Mouse (Mus musculus): ENCODE measurements around the gene Faf1. TPM values are rescaled to one million over a fixed set of nuclear protein-coding genes. Genes with fewer than 3 reads are reported as not detected.

Gene Faf1
- polyA plus RNA-seq, 2 experiments = 7.3 to 16.6 TPM

DNA sequence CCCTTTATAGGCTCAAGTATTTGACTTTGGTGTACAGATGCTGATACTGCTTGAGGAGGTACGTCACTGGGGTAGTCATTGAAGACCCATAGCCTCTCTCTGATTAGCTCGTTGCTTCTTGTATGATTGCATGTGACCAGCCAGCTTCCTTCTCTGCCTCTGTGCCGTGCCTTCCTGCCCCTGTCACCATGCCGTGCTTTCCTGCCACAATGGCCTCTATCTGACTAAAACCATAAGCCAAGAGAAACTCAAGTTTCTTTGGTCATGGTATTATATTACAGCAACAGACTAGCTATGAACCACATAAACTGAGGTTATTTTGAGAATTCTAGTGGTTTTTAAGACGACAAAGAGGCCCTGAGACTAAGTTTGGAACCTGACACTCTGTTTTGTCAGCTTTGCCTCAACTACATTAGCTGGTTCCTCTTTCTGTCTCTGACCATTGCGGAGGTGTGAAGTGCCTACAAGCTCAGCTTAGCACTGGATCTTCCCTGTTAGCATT lies 211.5 kb downstream of the Faf1 start:
- Histone ChIP-seq H3K4me3 (ENCODE audit: insufficient read depth in 1 of 2, low read depth in 2 of 2, low read length in 2 of 2) (no peak overlapping the region), H3K4me2 (ENCODE audit: low read depth) (no peak overlapping the region), H3K36me3 (replicated peaks; ENCODE audit: control insufficient read depth, insufficient read depth, low read depth) (no peaks in the 10 kb centered on the region; the same call in none of the 2 replicates), H3K27ac (no peak overlapping the region), H3K9ac (replicated peaks) (no peak overlapping the region), H3K9me3 (ENCODE audit: control insufficient read depth, low read length) (no peaks in the 10 kb centered on the region), H3K4me1 (replicated peaks; ENCODE audit: control insufficient read depth in 2 of 2, insufficient read depth in 2 of 2, low read length in 1 of 2) (no peaks in the 10 kb centered on the region), H3K27me3 (ENCODE audit: control insufficient read depth, insufficient read depth, low read length) (no peaks in the 10 kb centered on the region)
- DNase-seq (ENCODE audit: low read depth in 3 of 3, low spot score in 3 of 3) (no peak), ATAC-seq (ENCODE audit: insufficient read depth) (no peak)
- TF ChIP-seq EP300 (IDR thresholded peaks at IDR 0.05; ENCODE audit: low read depth) (no peak), CTCF (IDR thresholded peaks at IDR 0.05; ENCODE audit: low read depth) (no peak)
- WGBS (ENCODE audit: insufficient replicate concordance) = 63% methylated on average over 6 of the region's 6 CpGs

DNA sequence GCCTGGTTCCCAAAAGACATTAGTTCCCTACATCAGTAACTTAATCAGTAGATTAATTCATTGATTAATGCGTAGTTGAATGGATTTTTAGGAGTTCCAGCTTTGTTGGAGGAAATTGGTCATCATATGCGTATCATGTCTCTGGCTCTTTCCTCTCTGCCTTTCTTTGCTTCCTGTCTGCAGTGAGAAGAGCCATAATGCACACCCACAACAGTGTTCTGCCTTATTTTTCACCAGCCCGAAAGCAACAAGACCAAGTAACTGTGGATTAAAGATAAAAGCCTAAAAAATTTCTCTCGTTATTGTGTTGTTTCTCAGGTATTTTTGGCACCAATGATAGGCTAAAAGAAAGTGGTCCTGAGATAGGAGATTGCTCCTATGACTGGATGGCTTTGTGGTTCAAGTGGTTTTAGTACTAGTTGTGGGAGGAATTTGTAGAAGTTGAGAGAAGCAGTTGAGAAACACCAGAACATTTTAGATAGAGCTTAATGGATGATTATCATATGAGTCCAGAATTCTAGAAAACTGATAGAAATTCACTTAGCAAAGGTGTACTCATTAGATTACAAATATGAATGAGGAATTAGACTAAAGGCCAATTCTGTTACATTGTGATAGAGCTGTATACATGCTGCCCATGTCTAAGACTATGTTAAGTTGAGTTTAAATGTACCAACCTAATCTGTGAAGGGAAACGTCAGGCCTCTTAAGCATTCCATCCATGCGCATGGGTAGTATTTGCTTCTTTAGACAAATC lies 221.6 kb downstream of the Faf1 start:
- peak; percentile 31 to 37 (median 34) for DNase-seq (ENCODE audit: low read depth in 3 of 3, low spot score in 3 of 3)
- Histone ChIP-seq H3K27me3 (ENCODE audit: control insufficient read depth, insufficient read depth, low read length) (no peaks in the 10 kb centered on the region), H3K9me3 (ENCODE audit: control insufficient read depth, low read length) (no peaks in the 10 kb centered on the region), H3K9ac (replicated peaks) (no peak overlapping the region), H3K36me3 (replicated peaks; ENCODE audit: control insufficient read depth, insufficient read depth, low read depth) (no peaks in the 10 kb centered on the region), H3K27ac (peak overlapping the region; percentile 47), H3K4me2 (ENCODE audit: low read depth) (no peak overlapping the region), H3K4me1 (replicated peaks; ENCODE audit: control insufficient read depth in 2 of 2, insufficient read depth in 2 of 2, low read length in 1 of 2) (peaks cover 7% of the 10 kb centered on the region in 2 experiments), H3K4me3 (ENCODE audit: insufficient read depth in 1 of 2, low read depth in 2 of 2, low read length in 2 of 2) (no peak overlapping the region)
- ATAC-seq (ENCODE audit: insufficient read depth) = peak; percentile 91
- no peak for TF ChIP-seq CTCF (IDR thresholded peaks at IDR 0.05; ENCODE audit: low read depth)
- TF ChIP-seq EP300 (IDR thresholded peaks at IDR 0.05; ENCODE audit: low read depth) = peak; percentile 85
- WGBS (ENCODE audit: insufficient replicate concordance) = 45% methylated on average over 6 of the region's 6 CpGs

- 81% methylated on average over 2 of the region's 2 CpGs for WGBS (ENCODE audit: insufficient replicate concordance)
- Histone ChIP-seq H3K27me3 (ENCODE audit: control insufficient read depth, insufficient read depth, low read length) (no peaks in the 10 kb centered on the region), H3K4me2 (ENCODE audit: low read depth) (no peak overlapping the region), H3K27ac (no peak overlapping the region), H3K9me3 (ENCODE audit: control insufficient read depth, low read length) (no peaks in the 10 kb centered on the region), H3K4me3 (ENCODE audit: insufficient read depth in 1 of 2, low read depth in 2 of 2, low read length in 2 of 2) (no peak overlapping the region), H3K36me3 (replicated peaks; ENCODE audit: control insufficient read depth, insufficient read depth, low read depth) (no peaks in the 10 kb centered on the region), H3K9ac (replicated peaks) (no peak overlapping the region), H3K4me1 (replicated peaks; ENCODE audit: control insufficient read depth in 2 of 2, insufficient read depth in 2 of 2, low read length in 1 of 2) (peaks cover 7% of the 10 kb centered on the region in 2 experiments)
- no peak for DNase-seq (ENCODE audit: low read depth in 3 of 3, low spot score in 3 of 3)
- TF ChIP-seq EP300 (IDR thresholded peaks at IDR 0.05; ENCODE audit: low read depth) = no peak
- no peak for TF ChIP-seq CTCF (IDR thresholded peaks at IDR 0.05; ENCODE audit: low read depth)
- no peak for ATAC-seq (ENCODE audit: insufficient read depth)
Measured at GRCm38 (mm10) chr4:109901076-109901475, 224.7 kb downstream of the Faf1 start.

- no peaks in the 10 kb centered on the region for H3K27me3 ChIP-seq (ENCODE audit: control insufficient read depth, insufficient read depth, low read length)
- H3K4me1 ChIP-seq (replicated peaks; ENCODE audit: control insufficient read depth in 2 of 2, insufficient read depth in 2 of 2, low read length in 1 of 2) = no peaks in the 10 kb centered on the region
- DNase-seq (ENCODE audit: low read depth in 3 of 3, low spot score in 3 of 3) (no peak), ATAC-seq (ENCODE audit: insufficient read depth) (no peak)
- H3K36me3 ChIP-seq (replicated peaks; ENCODE audit: control insufficient read depth, insufficient read depth, low read depth) = no peaks in the 10 kb centered on the region
- no peak overlapping the region for H3K9ac ChIP-seq (replicated peaks)
- no peak overlapping the region for H3K27ac ChIP-seq
- no peaks in the 10 kb centered on the region for H3K9me3 ChIP-seq (ENCODE audit: control insufficient read depth, low read length)
- 84% methylated on average over 3 of the region's 3 CpGs for WGBS (ENCODE audit: insufficient replicate concordance)
- no peak overlapping the region for H3K4me3 ChIP-seq (ENCODE audit: insufficient read depth in 1 of 2, low read depth in 2 of 2, low read length in 2 of 2)
- H3K4me2 ChIP-seq (ENCODE audit: low read depth) = no peak overlapping the region
- TF ChIP-seq EP300 (IDR thresholded peaks at IDR 0.05; ENCODE audit: low read depth) (no peak), CTCF (IDR thresholded peaks at IDR 0.05; ENCODE audit: low read depth) (no peak)
Measured at GRCm38 (mm10) chr4:109904487-109904886, 228.1 kb downstream of the Faf1 start.

DNA sequence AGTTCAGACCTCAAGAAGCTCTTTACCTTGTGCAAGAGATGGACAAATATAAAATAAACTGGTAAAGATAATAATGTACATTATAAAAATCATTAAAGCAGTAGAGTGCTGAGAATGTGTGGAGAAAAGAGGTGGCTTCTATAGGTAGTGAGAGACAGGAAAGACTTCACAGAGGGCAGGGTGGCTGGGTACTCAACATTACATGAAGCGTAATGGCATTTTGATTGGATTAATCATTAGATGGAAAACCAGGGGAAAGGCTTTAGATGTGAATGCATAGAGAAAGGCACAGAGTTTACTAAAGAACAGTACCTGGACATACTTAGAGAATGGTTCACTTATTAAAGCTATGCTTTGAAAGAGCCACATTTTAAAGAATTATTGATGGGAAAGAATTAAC lies 252.7 kb downstream of the Faf1 start:
- 88% methylated on average over 1 of the region's 1 CpGs for WGBS (ENCODE audit: insufficient replicate concordance)
- Histone ChIP-seq H3K27me3 (ENCODE audit: control insufficient read depth, insufficient read depth, low read length) (no peaks in the 10 kb centered on the region), H3K36me3 (replicated peaks; ENCODE audit: control insufficient read depth, insufficient read depth, low read depth) (no peaks in the 10 kb centered on the region), H3K4me2 (ENCODE audit: low read depth) (no peak overlapping the region), H3K27ac (no peak overlapping the region), H3K4me3 (ENCODE audit: insufficient read depth in 1 of 2, low read depth in 2 of 2, low read length in 2 of 2) (no peak overlapping the region), H3K4me1 (replicated peaks; ENCODE audit: control insufficient read depth in 2 of 2, insufficient read depth in 2 of 2, low read length in 1 of 2) (no peaks in the 10 kb centered on the region), H3K9me3 (ENCODE audit: control insufficient read depth, low read length) (no peaks in the 10 kb centered on the region), H3K9ac (replicated peaks) (no peak overlapping the region)
- no peak for ATAC-seq (ENCODE audit: insufficient read depth)
- TF ChIP-seq EP300 (IDR thresholded peaks at IDR 0.05; ENCODE audit: low read depth) = no peak
- DNase-seq (ENCODE audit: low read depth in 3 of 3, low spot score in 3 of 3) = no peak

Measured in liver, embryonic 14.5 days (tissue).